Mouse (Mus musculus): Measurements from ENCODE around the gene Dnttip1.

DNA sequence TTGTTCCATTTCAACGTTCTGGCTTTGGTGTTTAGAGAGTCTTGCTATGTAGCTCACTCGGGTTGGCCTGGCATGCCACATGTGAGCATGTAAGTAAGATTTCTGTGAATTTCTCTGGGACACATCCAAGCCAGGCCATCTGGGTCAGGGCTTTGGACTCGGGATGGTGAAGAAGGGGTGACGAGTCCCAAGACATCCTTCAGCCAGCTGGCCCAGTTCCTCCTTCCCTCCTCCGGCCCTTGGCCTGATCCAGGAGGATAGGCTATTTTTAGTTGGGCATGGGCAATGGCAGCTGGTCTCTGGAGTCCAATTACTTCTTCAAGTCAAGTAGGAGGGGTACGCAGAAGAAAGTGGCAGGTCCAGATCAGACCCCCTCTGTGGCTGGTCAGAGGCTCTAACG, 33.0 kb downstream of the Dnttip1 start:
- TF ChIP-seq CTCF (IDR thresholded peaks at IDR 0.05; ENCODE audit: extremely low read depth, insufficient read depth, low read length) (no peak), POLR2A (IDR thresholded peaks at IDR 0.05; ENCODE audit: extremely low read depth, insufficient read depth, low read length) (no peak)

Measured in cortical plate, adult 2 months (tissue).